Mouse (Mus musculus): ENCODE data around the gene Caap1. TPM values are rescaled to one million over a fixed set of nuclear protein-coding genes. Genes with fewer than 3 reads are reported as not detected.

Caap1 gene
- polyA plus RNA-seq, 1 experiment from 2014 or later = 35.2 TPM

GRCm38 (mm10) chr4:94473286-94473685, 83.3 kb downstream of the Caap1 start:
- H3K9me3 ChIP-seq (replicated peaks; ENCODE audit: control insufficient read depth, low read length) = no peaks in the 10 kb centered on the region
- 85% methylated on average over 1 of the region's 1 CpGs for WGBS
- no peak for DNase-seq (ENCODE audit: low spot score)
- no peaks in the 10 kb centered on the region for H3K27me3 ChIP-seq (ENCODE audit: control insufficient read depth, insufficient read depth, low read length)
- ATAC-seq (replicated peaks; ENCODE audit: insufficient number of reproducible peaks, low FRiP score, low TSS enrichment, low read depth) = no peak
- H3K4me2 ChIP-seq (ENCODE audit: low read depth, low read length) = no peak overlapping the region
- no peaks in the 10 kb centered on the region for H3K4me1 ChIP-seq (ENCODE audit: control insufficient read depth, insufficient read depth, low read length)
- no peaks in the 10 kb centered on the region for H3K36me3 ChIP-seq (replicated peaks; ENCODE audit: control insufficient read depth, insufficient read depth, low read depth, low read length)
- no peak overlapping the region for H3K9ac ChIP-seq (replicated peaks; ENCODE audit: low read length)
- no peak overlapping the region for H3K27ac ChIP-seq (replicated peaks; ENCODE audit: low read depth, low read length)
- H3K4me3 ChIP-seq (ENCODE audit: low read depth, low read length) = no peak overlapping the region

GRCm38 (mm10) chr4:94459424-94459823, 97.2 kb downstream of the Caap1 start:
- Histone ChIP-seq H3K4me3 (ENCODE audit: low read depth, low read length) (no peak overlapping the region), H3K36me3 (replicated peaks; ENCODE audit: control insufficient read depth, insufficient read depth, low read depth, low read length) (no peaks in the 10 kb centered on the region; the same call in 1 of the 2 replicates), H3K9me3 (replicated peaks; ENCODE audit: control insufficient read depth, low read length) (no peaks in the 10 kb centered on the region), H3K4me2 (ENCODE audit: low read depth, low read length) (no peak overlapping the region), H3K9ac (replicated peaks; ENCODE audit: low read length) (no peak overlapping the region), H3K4me1 (ENCODE audit: control insufficient read depth, insufficient read depth, low read length) (no peaks in the 10 kb centered on the region), H3K27me3 (ENCODE audit: control insufficient read depth, insufficient read depth, low read length) (no peaks in the 10 kb centered on the region), H3K27ac (replicated peaks; ENCODE audit: low read depth, low read length) (no peak overlapping the region)
- ATAC-seq (replicated peaks; ENCODE audit: insufficient number of reproducible peaks, low FRiP score, low TSS enrichment, low read depth) = no peak
- no peak for DNase-seq (ENCODE audit: low spot score)
- 91% methylated on average over 2 of the region's 2 CpGs for WGBS

- H3K36me3 ChIP-seq (replicated peaks; ENCODE audit: control insufficient read depth, insufficient read depth, low read depth, low read length) = no peaks in the 10 kb centered on the region
- H3K27me3 ChIP-seq (ENCODE audit: control insufficient read depth, insufficient read depth, low read length) = no peaks in the 10 kb centered on the region
- WGBS = 95% methylated on average over 1 of the region's 1 CpGs
- DNase-seq (ENCODE audit: low spot score) (no peak), ATAC-seq (replicated peaks; ENCODE audit: insufficient number of reproducible peaks, low FRiP score, low TSS enrichment, low read depth) (no peak)
- H3K27ac ChIP-seq (replicated peaks; ENCODE audit: low read depth, low read length) = no peak overlapping the region
- H3K4me1 ChIP-seq (ENCODE audit: control insufficient read depth, insufficient read depth, low read length) = no peaks in the 10 kb centered on the region
- H3K4me3 ChIP-seq (ENCODE audit: low read depth, low read length) = no peak overlapping the region
- H3K9ac ChIP-seq (replicated peaks; ENCODE audit: low read length) = no peak overlapping the region
- no peak overlapping the region for H3K4me2 ChIP-seq (ENCODE audit: low read depth, low read length)
- no peaks in the 10 kb centered on the region for H3K9me3 ChIP-seq (replicated peaks; ENCODE audit: control insufficient read depth, low read length)
Measured at GRCm38 (mm10) chr4:94454857-94455256, 101.7 kb downstream of the Caap1 start.

Other genes starting within 250 kb of the Caap1 start
- gene Gm10306, start 250 bp downstream of the Caap1 start, polyA plus RNA-seq (2014; fragmentation: Nextera tagmentation; extraction: Ambion mirVana) = not detected in 2 replicates
- gene Plaa, start 46.4 kb upstream of the Caap1 start, polyA plus RNA-seq (2014; fragmentation: Nextera tagmentation; extraction: Ambion mirVana) = 81.9 and 96.6 TPM in 2 replicates
- gene Ift74, start 57.7 kb upstream of the Caap1 start, polyA plus RNA-seq (2014; fragmentation: Nextera tagmentation; extraction: Ambion mirVana) = 64.7 and 78.2 TPM in 2 replicates
- gene Lrrc19, start 93.3 kb upstream of the Caap1 start, polyA plus RNA-seq (2014; fragmentation: Nextera tagmentation; extraction: Ambion mirVana) = 0.57 and 1.1 TPM in 2 replicates
- gene Tek, start 182.5 kb upstream of the Caap1 start, polyA plus RNA-seq (2014; fragmentation: Nextera tagmentation; extraction: Ambion mirVana) = 9.8 and 10.1 TPM in 2 replicates